9 mouse cellular contexts compared by ENCODE assay signal in genomic region chrX:159837379-159837778, GRCm38 (mm10).
DNase-seq lines count a peak whose midpoint lies in the region; ATAC-seq and TF ChIP-seq lines count a peak whose summit lies in the region.
"Had no signal": no experiment of that assay in that cellular context is flagged by ENCODE, and none has a peak within 500 bp of the region (broad histone marks: within the 10 kb centered on the region; RNA-seq: fewer than 3 reads in every experiment).

No protein-coding gene starts in this region.

- no peak overlapping the region for H3K4me3 ChIP-seq in heart, embryonic 10.5 days
- H3K4me3 ChIP-seq in stomach, postnatal 0 days (ENCODE audit: low read depth, low read length): no peak overlapping the region
- H3K4me3 ChIP-seq: limb, embryonic 15.5 days had no signal

- H3K9ac ChIP-seq in stomach, postnatal 0 days (ENCODE audit: low read length): no peak overlapping the region
- H3K9ac ChIP-seq: limb, embryonic 15.5 days had no signal

- no peak overlapping the region for H3K4me2 ChIP-seq in stomach, postnatal 0 days (replicated peaks; ENCODE audit: low read depth)
- H3K4me2 ChIP-seq: limb, embryonic 15.5 days had no signal

- peaks cover 7% of the 10 kb centered on the region; the same call in 1 of the 2 replicates for H3K27me3 ChIP-seq in heart, embryonic 10.5 days (ENCODE audit: insufficient read depth, poor library complexity, severe bottlenecking)
- no peaks in the 10 kb centered on the region for H3K27me3 ChIP-seq in stomach, postnatal 0 days (ENCODE audit: control insufficient read depth, insufficient read depth, low read length)

- H3K27ac ChIP-seq in heart, embryonic 10.5 days: no peak overlapping the region
- H3K27ac ChIP-seq in stomach, postnatal 0 days (replicated peaks): no peak overlapping the region
- H3K27ac ChIP-seq: limb, embryonic 15.5 days had no signal

- no peaks in the 10 kb centered on the region for H3K36me3 ChIP-seq in heart, embryonic 10.5 days
- H3K36me3 ChIP-seq in stomach, postnatal 0 days (ENCODE audit: control insufficient read depth, insufficient read depth, low read length): no peaks in the 10 kb centered on the region
- H3K36me3 ChIP-seq: limb, embryonic 15.5 days had no signal

- no peak for TF ChIP-seq EP300 in stomach, postnatal 0 days (optimal IDR thresholded peaks at IDR 0.05)

- H3K9me3 ChIP-seq in heart, embryonic 10.5 days: no peaks in the 10 kb centered on the region
- H3K9me3 ChIP-seq in stomach, postnatal 0 days (ENCODE audit: control insufficient read depth, low read length): no peaks in the 10 kb centered on the region
- H3K9me3 ChIP-seq: limb, embryonic 15.5 days had no signal

- WGBS in heart, embryonic 10.5 days: 89% methylated on average over 1 of the region's 1 CpGs
- 59% methylated on average over 1 of the region's 1 CpGs for WGBS in stomach, postnatal 0 days

- no peak for TF ChIP-seq CTCF in stomach, postnatal 0 days (IDR thresholded peaks at IDR 0.05; ENCODE audit: low read depth)

- H3K4me1 ChIP-seq in heart, embryonic 10.5 days: no peaks in the 10 kb centered on the region
- H3K4me1 ChIP-seq in stomach, postnatal 0 days (replicated peaks; ENCODE audit: control insufficient read depth, insufficient read depth): no peaks in the 10 kb centered on the region
- H3K4me1 ChIP-seq: limb, embryonic 15.5 days had no signal

- peak; percentile 93 for DNase-seq in heart, adult 11 months
- no peak for DNase-seq in heart, embryonic 10.5 days (ENCODE audit: low spot score)
- DNase-seq in 416B (ENCODE audit: low read depth): peak; percentile 92
- DNase-seq in c-Kit-positive CD71-positive TER-119-positive erythroid progenitor cells, embryonic 14.5 days (ENCODE audit: low spot score): peak; percentile 4
- peak; percentile 36 to 45 for DNase-seq in layer of hippocampus, postnatal 10 days (ENCODE audit: low spot score in 2 of 2)
- DNase-seq in stomach, postnatal 0 days (ENCODE audit: low spot score): no peak
- DNase-seq in adrenal gland, postnatal 4 days (ENCODE audit: low spot score in 2 of 2): no peak
- DNase-seq in kidney, adult 11 months: no peak

- ATAC-seq in stomach, postnatal 0 days (ENCODE audit: low FRiP score, low TSS enrichment): no peak

Comparison
In these comparisons a context has a peak if more than half of its experiments do, and no peak if none do; other contexts are left out.
1. DNase-seq: peak in heart, adult 11 months (single experiment), 416B (single experiment), c-Kit-positive CD71-positive TER-119-positive erythroid progenitor cells, embryonic 14.5 days (single experiment) and layer of hippocampus, postnatal 10 days (2 of 2); none in heart, embryonic 10.5 days (single experiment), stomach, postnatal 0 days (single experiment), adrenal gland, postnatal 4 days (0 of 2) and kidney, adult 11 months (single experiment).